Mouse (Mus musculus): Measurements from ENCODE around the gene Mlxipl. TPM values are rescaled to one million over a fixed set of nuclear protein-coding genes. Genes with fewer than 3 reads are reported as not detected.
A peak's percentile ranks its signal among the peaks of the same experiment; 100 is the strongest.

Gene Mlxipl
- polyA plus RNA-seq, 1 experiment from 2014 or later = 2.5 TPM

GRCm38 (mm10) chr5:135148715-135149052, 59.0 kb downstream of the Mlxipl start:
- WGBS = 1% methylated on average over 13 of the region's 13 CpGs
- Histone ChIP-seq H3K27me3 (peaks cover 1% of the 10 kb centered on the region; the same call in 1 of the 2 replicates), H3K9me3 (no peaks in the 10 kb centered on the region), H3K4me3 (replicated peaks) (peak overlapping the region; percentile 78), H3K27ac (peak overlapping the region; percentile 84), H3K9ac (replicated peaks) (peak overlapping the region; percentile 65), H3K4me1 (replicated peaks) (peaks cover 7% of the 10 kb centered on the region; the same call in 1 of the 2 replicates), H3K36me3 (peaks cover 15% of the 10 kb centered on the region), H3K4me2 (peak overlapping the region; percentile 71)
- no peak; the same call in 1 of the 2 replicates for ATAC-seq (ENCODE audit: insufficient number of reproducible peaks, insufficient read depth, low FRiP score, low TSS enrichment, low read depth)

GRCm38 (mm10) chr5:135149053-135149819, 59.5 kb downstream of the Mlxipl start, which contains the start of gene Tbl2:
TSS of gene Tbl2 (plus strand) at chr5:135149657.
- peak within 1 kb of the TSS; percentile 78 for H3K4me3 ChIP-seq (replicated peaks)
- no peaks in the 10 kb centered on the region for H3K27me3 ChIP-seq
- H3K4me1 ChIP-seq (replicated peaks) = peaks cover 7% of the 10 kb centered on the region; the same call in 1 of the 2 replicates
- H3K36me3 ChIP-seq = peaks cover 20% of the 10 kb centered on the region
- peak within 1 kb of the TSS; percentile 71 for H3K4me2 ChIP-seq
- peak within 1 kb of the TSS; percentile 94 for H3K27ac ChIP-seq
- WGBS = under 1% methylated on average over 63 of the region's 63 CpGs
- ATAC-seq (ENCODE audit: insufficient number of reproducible peaks, insufficient read depth, low FRiP score, low TSS enrichment, low read depth) = peak; percentile 97
- no peaks in the 10 kb centered on the region for H3K9me3 ChIP-seq
- peak within 1 kb of the TSS; percentile 76 for H3K9ac ChIP-seq (replicated peaks)

GRCm38 (mm10) chr5:135149820-135150178, 60.1 kb downstream of the Mlxipl start:
- peak; percentile 2; the same call in 1 of the 2 replicates for ATAC-seq (ENCODE audit: insufficient number of reproducible peaks, insufficient read depth, low FRiP score, low TSS enrichment, low read depth)
- H3K36me3 ChIP-seq = peaks cover 24% of the 10 kb centered on the region
- H3K4me1 ChIP-seq (replicated peaks) = peaks cover 7% of the 10 kb centered on the region; the same call in 1 of the 2 replicates
- H3K9me3 ChIP-seq = no peaks in the 10 kb centered on the region
- H3K27me3 ChIP-seq = no peaks in the 10 kb centered on the region
- WGBS = under 1% methylated on average over 23 of the region's 23 CpGs
- H3K27ac ChIP-seq = peak overlapping the region; percentile 94
- H3K4me3 ChIP-seq (replicated peaks) = peak overlapping the region; percentile 78
- H3K4me2 ChIP-seq = peak overlapping the region; percentile 71
- H3K9ac ChIP-seq (replicated peaks) = peak overlapping the region; percentile 76

- no peak overlapping the region for H3K4me2 ChIP-seq
- no peaks in the 10 kb centered on the region for H3K4me1 ChIP-seq (replicated peaks)
- no peaks in the 10 kb centered on the region for H3K27me3 ChIP-seq
- peaks cover 89% of the 10 kb centered on the region for H3K36me3 ChIP-seq
- no peak overlapping the region for H3K4me3 ChIP-seq (replicated peaks)
- no peak for ATAC-seq (ENCODE audit: insufficient number of reproducible peaks, insufficient read depth, low FRiP score, low TSS enrichment, low read depth)
- H3K27ac ChIP-seq = no peak overlapping the region
- WGBS = 94% methylated on average over 4 of the region's 4 CpGs
- H3K9me3 ChIP-seq = no peaks in the 10 kb centered on the region
- no peak overlapping the region for H3K9ac ChIP-seq (replicated peaks)
Observed at GRCm38 (mm10) chr5:135156496-135156895, 66.8 kb downstream of the Mlxipl start.

GRCm38 (mm10) chr5:135161221-135161620, 71.5 kb downstream of the Mlxipl start:
- Histone ChIP-seq H3K4me1 (replicated peaks) (no peaks in the 10 kb centered on the region), H3K4me2 (no peak overlapping the region), H3K36me3 (peaks cover 76% of the 10 kb centered on the region), H3K9me3 (no peaks in the 10 kb centered on the region), H3K9ac (replicated peaks) (no peak overlapping the region), H3K27me3 (no peaks in the 10 kb centered on the region), H3K27ac (no peak overlapping the region), H3K4me3 (replicated peaks) (no peak overlapping the region)
- no peak for ATAC-seq (ENCODE audit: insufficient number of reproducible peaks, insufficient read depth, low FRiP score, low TSS enrichment, low read depth)
- WGBS = 93% methylated on average over 4 of the region's 4 CpGs

- Histone ChIP-seq H3K27ac (no peak overlapping the region), H3K4me2 (no peak overlapping the region), H3K9ac (replicated peaks) (no peak overlapping the region), H3K9me3 (no peaks in the 10 kb centered on the region), H3K4me3 (replicated peaks) (no peak overlapping the region), H3K36me3 (peaks cover 71% of the 10 kb centered on the region), H3K4me1 (replicated peaks) (no peaks in the 10 kb centered on the region), H3K27me3 (no peaks in the 10 kb centered on the region)
- no peak for ATAC-seq (ENCODE audit: insufficient number of reproducible peaks, insufficient read depth, low FRiP score, low TSS enrichment, low read depth)
- 87% methylated on average over 7 of the region's 7 CpGs for WGBS
Observed at GRCm38 (mm10) chr5:135161650-135162049, 72.0 kb downstream of the Mlxipl start.

GRCm38 (mm10) chr5:135162361-135162760, 72.7 kb downstream of the Mlxipl start:
- no peaks in the 10 kb centered on the region for H3K9me3 ChIP-seq
- H3K4me2 ChIP-seq = no peak overlapping the region
- 92% methylated on average over 8 of the region's 8 CpGs for WGBS
- no peak overlapping the region for H3K9ac ChIP-seq (replicated peaks)
- ATAC-seq (ENCODE audit: insufficient number of reproducible peaks, insufficient read depth, low FRiP score, low TSS enrichment, low read depth) = no peak
- no peak overlapping the region for H3K27ac ChIP-seq
- no peak overlapping the region for H3K4me3 ChIP-seq (replicated peaks)
- H3K36me3 ChIP-seq = peaks cover 64% of the 10 kb centered on the region
- H3K4me1 ChIP-seq (replicated peaks) = no peaks in the 10 kb centered on the region
- no peaks in the 10 kb centered on the region for H3K27me3 ChIP-seq

GRCm38 (mm10) chr5:135162821-135163220, 73.1 kb downstream of the Mlxipl start:
- Histone ChIP-seq H3K9me3 (no peaks in the 10 kb centered on the region), H3K4me3 (replicated peaks) (no peak overlapping the region), H3K4me1 (replicated peaks) (no peaks in the 10 kb centered on the region), H3K27me3 (no peaks in the 10 kb centered on the region), H3K27ac (no peak overlapping the region), H3K4me2 (no peak overlapping the region), H3K9ac (replicated peaks) (no peak overlapping the region), H3K36me3 (peaks cover 62% of the 10 kb centered on the region)
- no peak for ATAC-seq (ENCODE audit: insufficient number of reproducible peaks, insufficient read depth, low FRiP score, low TSS enrichment, low read depth)
- 90% methylated on average over 6 of the region's 6 CpGs for WGBS

GRCm38 (mm10) chr5:135166909-135167308, 77.2 kb downstream of the Mlxipl start:
- Histone ChIP-seq H3K4me1 (replicated peaks) (peaks cover 6% of the 10 kb centered on the region; the same call in 1 of the 2 replicates), H3K9ac (replicated peaks) (no peak overlapping the region), H3K4me3 (replicated peaks) (no peak overlapping the region), H3K36me3 (peaks cover 33% of the 10 kb centered on the region), H3K27ac (no peak overlapping the region), H3K4me2 (no peak overlapping the region), H3K9me3 (no peaks in the 10 kb centered on the region), H3K27me3 (no peaks in the 10 kb centered on the region)
- WGBS = 88% methylated on average over 4 of the region's 4 CpGs
- no peak for ATAC-seq (ENCODE audit: insufficient number of reproducible peaks, insufficient read depth, low FRiP score, low TSS enrichment, low read depth)

GRCm38 (mm10) chr5:135167469-135167868, 77.8 kb downstream of the Mlxipl start:
- Histone ChIP-seq H3K4me2 (no peak overlapping the region), H3K27ac (no peak overlapping the region), H3K4me3 (replicated peaks) (no peak overlapping the region), H3K36me3 (peaks cover 33% of the 10 kb centered on the region), H3K27me3 (no peaks in the 10 kb centered on the region), H3K9ac (replicated peaks) (no peak overlapping the region), H3K9me3 (no peaks in the 10 kb centered on the region), H3K4me1 (replicated peaks) (peaks cover 6% of the 10 kb centered on the region; the same call in 1 of the 2 replicates)
- WGBS = 97% methylated on average over 4 of the region's 4 CpGs
- ATAC-seq (ENCODE audit: insufficient number of reproducible peaks, insufficient read depth, low FRiP score, low TSS enrichment, low read depth) = no peak

GRCm38 (mm10) chr5:135168063-135169062, 78.7 kb downstream of the Mlxipl start, which contains the start of gene Bcl7b:
TSS of gene Bcl7b (plus strand) at chr5:135168283.
- WGBS = 2% methylated on average over 95 of the region's 95 CpGs
- no peaks in the 10 kb centered on the region for H3K27me3 ChIP-seq
- peaks cover 6% of the 10 kb centered on the region; the same call in 1 of the 2 replicates for H3K4me1 ChIP-seq (replicated peaks)
- H3K4me2 ChIP-seq = peak within 1 kb of the TSS; percentile 79
- peak; percentile 96 for ATAC-seq (ENCODE audit: insufficient number of reproducible peaks, insufficient read depth, low FRiP score, low TSS enrichment, low read depth)
- peak within 1 kb of the TSS; percentile 80 for H3K9ac ChIP-seq (replicated peaks)
- peak within 1 kb of the TSS; percentile 98 for H3K27ac ChIP-seq
- peaks cover 33% of the 10 kb centered on the region for H3K36me3 ChIP-seq
- no peaks in the 10 kb centered on the region for H3K9me3 ChIP-seq
- peak within 1 kb of the TSS; percentile 68 for H3K4me3 ChIP-seq (replicated peaks)
